Mouse (Mus musculus) lung, postnatal 0 days (tissue): Measurements from ENCODE around the gene Clps. TPM values are rescaled to one million over a fixed set of nuclear protein-coding genes. Genes with fewer than 3 reads are reported as not detected.

ENCODE experiments used
- ATAC-seq: fragments of 200-750 bp; cut with Nextera tagmentation; 2 replicates; pipeline ENCODE4 v1.8.0; 2017; ENCODE audit warnings: moderate library complexity
- DNase-seq: peaks from one replicate; pipeline ENCODE4 v3.0.0-alpha.2; 2016; ENCODE audit warnings: low spot score
- H3K27ac ChIP-seq: fragments of 300-500 bp; sonication (generic); 2 replicates; pipeline ENCODE4 v1.5.1; 2014; ENCODE audit warnings: antibody characterized with exemption, mild to moderate bottlenecking, low read length, mixed read lengths
- H3K27me3 ChIP-seq: fragments of 300-500 bp; sonication (generic); replicated peaks from 2 replicates; pipeline ENCODE4 v1.6.1; 2014; ENCODE audit warnings: low read length, mixed read lengths; ENCODE audit not compliant: insufficient read depth
- H3K36me3 ChIP-seq: fragments of 300-500 bp; sonication (generic); 2 replicates; pipeline ENCODE4 v1.6.1; 2014; ENCODE audit warnings: low read length, mixed read lengths; ENCODE audit not compliant: insufficient read depth
- H3K4me1 ChIP-seq: fragments of 300-500 bp; sonication (generic); 2 replicates; pipeline ENCODE4 v1.6.1; 2014; ENCODE audit warnings: antibody characterized with exemption, low read depth, low read length, mixed read lengths; ENCODE audit not compliant: insufficient read depth
- H3K4me2 ChIP-seq: fragments of 300-500 bp; sonication (generic); replicated peaks from 2 replicates; pipeline ENCODE4 v1.6.1; 2014; ENCODE audit warnings: low read depth, mild to moderate bottlenecking, low read length, moderate library complexity, mixed read lengths
- H3K4me3 ChIP-seq: fragments of 300-500 bp; sonication (generic); 2 replicates; pipeline ENCODE4 v1.5.1; 2014; ENCODE audit warnings: low read depth, low read length
- H3K9ac ChIP-seq: fragments of 300-500 bp; sonication (generic); replicated peaks from 2 replicates; pipeline ENCODE4 v1.6.1; 2014; ENCODE audit warnings: low read depth, mild to moderate bottlenecking
- H3K9me3 ChIP-seq: fragments of 300-500 bp; sonication (generic); 2 replicates; pipeline ENCODE4 v1.6.1; 2016; ENCODE audit warnings: low read length, mixed read lengths
- CTCF ChIP-seq: IDR thresholded peaks from 2 replicates; pipeline ENCODE4 v1.5.1; 2016; ENCODE audit warnings: antibody characterized with exemption, mild to moderate bottlenecking
- EP300 ChIP-seq: IDR thresholded peaks from 2 replicates; pipeline ENCODE4 v1.6.1; 2016; ENCODE audit warnings: antibody characterized with exemption, mild to moderate bottlenecking, control low read depth
- WGBS: fragments of 180-500 bp; shearing (Covaris S2); extraction: QIAGEN DNeasy Blood & Tissue Kit; methylation state at CpG from one replicate; pipeline ENCODE4 v1.1.7; 2014; 5-methylcytosine and 5-hydroxymethylcytosine counted together
- polyA plus RNA-seq: library from polyadenylated mRNA; unstranded; fragments of >200 nt; fragmentation: Nextera tagmentation; extraction: Ambion mirVana; gene quantifications from 2 replicates; pipeline ENCODE4 v1.2.1, GENCODE M21; 2015

The Clps gene
- polyA plus RNA-seq, 1 experiment from 2014 or later, result 0.42 TPM

DNA sequence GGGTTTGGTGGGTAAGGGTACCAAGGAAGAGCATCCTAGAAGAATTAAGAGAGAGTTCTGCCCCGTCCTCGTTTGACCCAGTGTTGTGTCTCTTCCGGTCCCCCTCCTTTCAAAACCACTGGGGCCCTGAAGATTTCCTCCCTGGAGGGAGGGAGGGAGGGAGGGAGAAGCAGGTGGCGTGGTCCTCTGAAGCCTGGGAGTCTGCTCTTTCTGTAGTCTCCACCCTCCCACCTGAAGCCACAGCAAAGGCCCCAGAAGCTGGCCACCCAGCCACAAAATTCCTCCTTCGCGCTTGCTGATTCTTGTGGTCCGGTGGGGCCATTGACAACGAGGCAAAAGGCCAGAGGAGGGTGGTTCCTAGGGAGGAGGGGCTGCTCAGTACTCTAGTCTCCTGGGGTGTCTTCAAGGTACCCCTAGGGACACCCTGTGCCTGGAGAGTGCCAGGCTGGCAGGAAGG, 41.9 kb downstream of the Clps start:
- H3K4me3 ChIP-seq, result peak overlapping the region; percentile 34
- peak; percentile 78 for DNase-seq
- TF ChIP-seq CTCF, result no peak
- TF ChIP-seq EP300, result peak; percentile 42
- WGBS, result 22% methylated on average over 8 of the region's 8 CpGs
- H3K9me3 ChIP-seq, result no peaks in the 10 kb centered on the region
- ATAC-seq, result no peak
- peak overlapping the region; percentile 97 for H3K27ac ChIP-seq
- peak overlapping the region; percentile 73 for H3K4me2 ChIP-seq
- H3K9ac ChIP-seq, result peak overlapping the region; percentile 41
- no peaks in the 10 kb centered on the region for H3K27me3 ChIP-seq
- peaks cover 44% of the 10 kb centered on the region for H3K4me1 ChIP-seq
- H3K36me3 ChIP-seq, result no peaks in the 10 kb centered on the region

DNA sequence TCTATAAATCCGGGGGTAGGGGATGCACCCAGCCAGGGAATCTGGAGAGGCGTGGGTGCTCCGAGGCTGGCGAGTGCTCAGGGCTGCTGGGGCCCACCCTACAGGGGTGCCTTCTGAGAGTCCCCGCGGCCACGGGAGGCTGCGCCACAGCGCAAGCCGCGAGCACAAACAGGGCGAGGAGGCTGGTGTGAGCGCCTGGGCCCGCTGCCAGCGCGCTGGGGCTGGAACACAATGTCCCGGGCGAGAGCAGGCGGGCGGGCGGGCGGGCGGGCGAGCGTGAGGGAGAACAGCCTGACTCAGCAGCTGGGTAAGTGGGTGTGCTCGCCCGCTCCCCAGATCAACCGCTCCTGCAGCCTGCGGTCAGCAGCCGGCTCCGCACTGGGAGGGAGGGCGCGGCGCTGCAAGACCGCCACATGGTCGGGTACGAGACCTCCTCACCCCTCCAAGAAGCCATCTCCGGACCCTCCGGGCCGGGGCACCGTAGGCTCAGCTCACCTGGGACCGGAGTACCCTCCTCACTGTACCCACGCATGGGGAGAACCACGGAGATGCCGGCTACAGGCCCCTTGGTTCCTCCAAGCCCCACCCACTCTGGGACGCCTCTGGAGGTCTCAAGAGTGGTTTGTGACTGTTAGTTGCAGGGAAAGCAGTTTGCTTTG, 42.5 kb downstream of the Clps start:
- WGBS, result 1% methylated on average over 39 of the region's 46 CpGs
- peak; percentile 79 for ATAC-seq
- H3K9ac ChIP-seq, result peak overlapping the region; percentile 50

DNA sequence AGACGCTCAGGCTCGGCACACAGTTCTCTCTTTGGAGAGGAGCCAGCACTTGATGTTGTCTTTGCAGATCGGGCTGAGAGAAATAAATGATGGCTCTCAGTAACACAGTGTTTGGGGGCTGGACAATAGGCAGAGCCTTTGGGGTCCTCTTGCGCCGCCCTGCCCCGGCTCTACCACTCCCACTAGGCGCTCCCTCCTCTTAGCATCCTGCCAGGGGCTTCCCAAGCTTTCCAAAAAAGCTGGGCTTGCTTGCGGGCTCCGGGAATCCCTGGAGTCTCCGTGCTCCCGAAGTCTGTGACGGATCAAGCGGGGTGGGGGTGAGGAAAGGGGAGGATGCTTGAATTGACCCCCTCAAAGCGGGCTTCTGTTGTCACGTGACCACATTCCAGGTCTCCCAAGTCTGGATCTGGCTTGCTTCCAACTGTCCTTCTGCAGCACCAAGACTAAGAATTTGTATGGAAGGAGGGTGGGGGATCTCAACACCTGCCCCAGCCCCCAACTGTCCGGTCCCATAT, 43.1 kb downstream of the Clps start, which contains the start of gene Fkbp5:
Gene Fkbp5 (minus strand): TSS at position 87 of the 515 bp plus-strand sequence.
- H3K4me2 ChIP-seq, result peak within 1 kb of the TSS; percentile 73
- TF ChIP-seq EP300, result peak; percentile 36; the same call in 1 of the 2 replicates
- TF ChIP-seq CTCF, result peak; percentile 7; the same call in 1 of the 2 replicates
- 2% methylated on average over 16 of the region's 16 CpGs for WGBS
- H3K4me1 ChIP-seq, result peaks cover 48% of the 10 kb centered on the region
- ATAC-seq (peak; percentile 51), DNase-seq (peak; percentile 98)
- no peaks in the 10 kb centered on the region for H3K36me3 ChIP-seq
- H3K9ac ChIP-seq, result peak within 1 kb of the TSS; percentile 50
- peak within 1 kb of the TSS; percentile 97 for H3K27ac ChIP-seq
- H3K9me3 ChIP-seq, result no peaks in the 10 kb centered on the region
- H3K27me3 ChIP-seq, result no peaks in the 10 kb centered on the region
- H3K4me3 ChIP-seq, result peak within 1 kb of the TSS; percentile 34

More for the DNA sequence above, 42.5 kb downstream of the Clps start:
- peak; percentile 8; the same call in 1 of the 2 replicates for TF ChIP-seq CTCF
- no peak; the same call in 1 of the 2 replicates for TF ChIP-seq EP300
- Histone ChIP-seq H3K27me3 (no peaks in the 10 kb centered on the region), H3K27ac (peak overlapping the region; percentile 97), H3K4me1 (peaks cover 42% of the 10 kb centered on the region), H3K9me3 (no peaks in the 10 kb centered on the region), H3K4me2 (peak overlapping the region; percentile 73), H3K36me3 (no peaks in the 10 kb centered on the region), H3K4me3 (peak overlapping the region; percentile 34)
- DNase-seq, result peak; percentile 97

DNA sequence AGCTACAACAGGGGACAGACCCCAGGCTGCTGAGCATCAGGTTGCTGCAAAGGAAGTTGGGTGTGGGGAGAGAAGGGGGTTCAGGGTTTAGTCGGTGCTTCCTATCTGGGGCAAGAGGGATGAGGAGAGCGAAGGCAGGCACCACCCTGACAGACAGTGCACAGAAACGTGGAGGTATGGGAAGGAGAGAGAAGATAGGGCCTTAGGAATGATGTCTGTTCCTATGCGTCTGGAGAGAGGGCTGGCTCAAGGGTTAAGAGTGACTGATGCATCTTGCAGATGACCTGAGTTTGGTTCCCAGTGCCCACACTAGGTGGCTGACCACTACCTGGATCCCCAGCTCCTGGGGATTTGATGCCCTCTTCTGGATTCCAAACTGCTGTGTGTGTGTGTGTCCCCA, 43.7 kb downstream of the Clps start:
- DNase-seq (no peak), ATAC-seq (no peak)
- H3K9ac ChIP-seq, result peak overlapping the region; percentile 34; the same call in 1 of the 2 replicates
- peaks cover 49% of the 10 kb centered on the region for H3K4me1 ChIP-seq
- no peaks in the 10 kb centered on the region for H3K9me3 ChIP-seq
- WGBS, result 65% methylated on average over 4 of the region's 4 CpGs
- no peaks in the 10 kb centered on the region for H3K27me3 ChIP-seq
- H3K4me3 ChIP-seq, result peak overlapping the region; percentile 31
- TF ChIP-seq EP300 (no peak), CTCF (peak; percentile 34)
- no peaks in the 10 kb centered on the region for H3K36me3 ChIP-seq
- peak overlapping the region; percentile 73 for H3K4me2 ChIP-seq
- peak overlapping the region; percentile 97 for H3K27ac ChIP-seq

DNA sequence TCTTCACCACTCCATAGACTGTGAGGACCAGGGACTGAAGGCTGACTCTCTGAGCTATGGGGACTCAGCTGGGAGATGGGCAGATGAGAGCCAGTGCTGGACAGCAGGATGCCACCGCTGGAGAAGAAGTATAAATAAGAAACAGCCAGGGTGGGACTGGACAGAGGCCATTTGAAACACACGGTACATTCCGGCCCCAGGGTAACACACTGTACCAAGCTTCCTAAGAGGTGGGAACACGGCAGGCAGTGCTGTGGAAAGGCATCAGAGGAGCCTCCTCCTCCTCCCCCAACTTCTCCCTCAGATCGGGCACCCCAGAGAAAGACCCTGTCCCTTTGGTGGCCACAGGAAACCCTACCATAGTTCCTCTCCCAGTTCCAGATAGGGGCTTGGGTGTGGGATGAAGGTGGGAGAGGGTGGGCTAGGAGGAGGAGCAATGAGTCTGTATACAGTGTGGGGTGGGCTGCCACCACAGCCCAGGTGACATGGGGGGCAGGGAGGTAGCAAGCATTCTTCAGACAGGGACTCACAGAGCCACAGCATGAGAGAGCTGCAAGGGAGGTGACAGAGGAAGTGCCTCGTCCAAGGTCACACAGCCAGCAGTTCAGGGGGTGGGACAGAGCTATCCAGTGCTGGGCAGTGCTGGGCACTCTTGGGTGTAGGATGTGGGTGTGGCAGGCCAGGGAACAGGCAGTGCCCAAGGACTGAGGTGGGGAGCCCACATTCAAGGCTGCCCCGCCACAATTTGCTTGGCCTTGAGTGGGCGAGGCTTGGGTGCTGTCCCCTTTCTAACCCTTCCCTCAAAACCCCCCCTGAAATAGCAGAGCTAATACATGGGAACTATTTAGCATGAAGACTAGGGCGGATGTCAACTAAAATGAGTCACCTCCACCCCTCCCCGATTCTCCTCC, 44.9 kb downstream of the Clps start:
- 0 out of 2 replicates have a peak overlapping the region, but pooled peaks have one; percentile 1 for H3K4me3 ChIP-seq
- peak; percentile 90 for DNase-seq
- H3K9ac ChIP-seq, result no peak overlapping the region
- H3K4me2 ChIP-seq, result peak overlapping the region; percentile 73
- WGBS, result 33% methylated on average over 10 of the region's 10 CpGs
- H3K36me3 ChIP-seq, result no peaks in the 10 kb centered on the region
- H3K9me3 ChIP-seq, result no peaks in the 10 kb centered on the region
- ATAC-seq, result peak; percentile 55
- peak overlapping the region; percentile 97 for H3K27ac ChIP-seq
- H3K4me1 ChIP-seq, result peaks cover 51% of the 10 kb centered on the region
- TF ChIP-seq EP300 (peak; percentile 98), CTCF (no peak)
- H3K27me3 ChIP-seq, result no peaks in the 10 kb centered on the region

DNA sequence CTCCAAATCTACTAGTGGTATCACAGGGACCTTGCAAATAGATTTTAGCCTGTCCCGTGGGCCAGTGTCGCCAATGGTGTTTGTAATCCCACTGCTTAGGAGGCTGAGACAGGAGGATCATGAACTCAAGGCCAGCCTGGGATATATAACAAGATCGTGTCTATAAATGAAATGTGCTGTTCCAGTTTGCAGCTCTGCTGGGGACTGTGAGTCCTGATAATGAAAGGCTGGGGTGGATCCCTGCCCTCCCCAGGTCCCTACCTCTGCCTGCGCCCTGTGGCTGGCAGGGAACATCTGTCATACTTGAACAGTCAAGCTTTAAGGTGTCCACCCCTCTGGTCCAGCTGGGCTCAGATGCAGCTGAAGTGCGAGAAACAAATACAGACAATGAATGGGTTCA, 46.0 kb downstream of the Clps start:
- Histone ChIP-seq H3K27ac (peak overlapping the region; percentile 82), H3K4me3 (no peak overlapping the region), H3K4me2 (no peak overlapping the region), H3K9ac (no peak overlapping the region), H3K27me3 (no peaks in the 10 kb centered on the region), H3K36me3 (no peaks in the 10 kb centered on the region), H3K4me1 (peaks cover 55% of the 10 kb centered on the region), H3K9me3 (no peaks in the 10 kb centered on the region)
- 73% methylated on average over 5 of the region's 5 CpGs for WGBS
- TF ChIP-seq CTCF (no peak), EP300 (no peak)
- DNase-seq (no peak), ATAC-seq (no peak)
